Mouse (Mus musculus) hindbrain, embryonic 14.5 days (tissue): ENCODE results near the gene Rasgef1b. TPM values are rescaled to one million over a fixed set of nuclear protein-coding genes. Genes with fewer than 3 reads are reported as not detected.

Experiments
- ATAC-seq: fragments of 200-750 bp; cut with Nextera tagmentation; 2 replicates; pipeline ENCODE4 v1.8.0; 2017; ENCODE audit warnings: moderate number of reproducible peaks, mild to moderate bottlenecking, moderate TSS enrichment, moderate library complexity; ENCODE audit not compliant: low FRiP score
- DNase-seq: peaks from one replicate; pipeline ENCODE4 v3.0.0-alpha.2; 2015; ENCODE audit warnings: low spot score
- H3K27ac ChIP-seq: fragments of 300-500 bp; sonication (generic); 2 replicates; pipeline ENCODE4 v1.5.1; 2014; ENCODE audit warnings: mild to moderate bottlenecking, moderate library complexity
- H3K27me3 ChIP-seq: fragments of 300-500 bp; sonication (generic); 2 replicates; pipeline ENCODE4 v1.6.1; 2014; ENCODE audit warnings: mild to moderate bottlenecking, low read length, mixed read lengths; ENCODE audit not compliant: control insufficient read depth, insufficient read depth
- H3K36me3 ChIP-seq: fragments of 300-500 bp; sonication (generic); replicated peaks from 2 replicates; pipeline ENCODE4 v1.6.1; 2014; ENCODE audit not compliant: control insufficient read depth, insufficient read depth
- H3K4me1 ChIP-seq: fragments of 300-500 bp; sonication (generic); replicated peaks from 2 replicates; pipeline ENCODE4 v1.6.1; 2014; ENCODE audit warnings: antibody characterized with exemption, low read length, mixed read lengths; ENCODE audit not compliant: control insufficient read depth, insufficient read depth
- H3K4me2 ChIP-seq: fragments of 300-500 bp; sonication (generic); replicated peaks from 2 replicates; pipeline ENCODE4 v1.6.1; 2014; ENCODE audit warnings: mild to moderate bottlenecking, moderate library complexity
- H3K4me3 ChIP-seq: fragments of 300-500 bp; sonication (generic); replicated peaks from 2 replicates; pipeline ENCODE4 v1.5.1; 2014; ENCODE audit warnings: mild to moderate bottlenecking, low read length
- H3K9ac ChIP-seq: fragments of 300-500 bp; sonication (generic); 2 replicates; pipeline ENCODE4 v1.6.1; 2014
- H3K9me3 ChIP-seq: fragments of 300-500 bp; sonication (generic); 2 replicates; pipeline ENCODE4 v1.6.1; 2016; ENCODE audit warnings: low read length; ENCODE audit not compliant: control insufficient read depth
- WGBS: fragments of 180-500 bp; shearing (Covaris S2); extraction: QIAGEN DNeasy Blood & Tissue Kit; methylation state at CpG from one replicate; pipeline ENCODE4 v1.1.7; 2014; 5-methylcytosine and 5-hydroxymethylcytosine counted together
- polyA plus RNA-seq: library from polyadenylated mRNA; unstranded; fragments of >200 nt; fragmentation: Nextera tagmentation; extraction: Ambion mirVana; gene quantifications from 2 replicates; pipeline ENCODE4 v1.2.1, GENCODE M21; 2014

The Rasgef1b gene
- polyA plus RNA-seq, 1 experiment from 2014 or later, result 51.5 TPM

DNA sequence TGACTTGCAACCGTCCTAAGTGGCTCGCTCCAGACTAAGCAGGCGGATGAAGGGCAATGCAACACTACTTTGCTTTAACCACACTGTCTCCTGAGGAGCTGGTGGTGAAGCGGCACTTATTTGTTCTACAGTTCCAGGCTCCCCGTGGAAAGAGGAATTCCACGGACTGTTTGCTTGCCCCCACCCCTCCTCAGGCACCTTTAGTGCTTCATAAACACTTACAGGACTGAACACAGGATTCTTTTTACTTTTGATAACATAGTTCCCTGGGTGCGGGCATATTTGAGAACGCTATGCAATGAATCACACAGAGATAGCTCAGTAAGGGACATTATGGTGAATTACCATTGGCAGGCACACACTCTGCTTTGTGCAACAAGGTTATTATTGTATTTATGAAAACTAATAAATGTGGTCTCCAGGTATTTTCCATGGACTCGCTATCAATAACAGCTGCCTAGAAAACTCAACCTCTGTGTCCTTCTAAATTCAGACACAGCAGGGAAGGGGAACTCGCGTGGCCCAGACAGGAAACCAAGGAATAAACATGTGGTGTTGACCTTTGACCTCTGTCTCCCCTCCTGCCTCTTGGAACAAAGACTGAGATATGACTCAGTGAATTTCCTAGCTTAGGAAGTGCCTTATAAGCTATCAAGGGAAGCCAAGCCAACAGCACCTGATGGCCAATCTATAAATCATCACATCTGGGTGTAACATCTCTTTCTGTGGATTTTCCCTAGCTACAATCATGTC lies 486.7 kb downstream of the Rasgef1b start:
- Histone ChIP-seq H3K9me3 (no peaks in the 10 kb centered on the region), H3K27me3 (no peaks in the 10 kb centered on the region), H3K9ac (no peak overlapping the region), H3K27ac (no peak overlapping the region), H3K4me3 (no peak overlapping the region), H3K4me2 (no peak overlapping the region), H3K4me1 (0 out of 2 replicates have a peak, but pooled peaks cover 6% of the 10 kb centered on the region), H3K36me3 (peaks cover 33% of the 10 kb centered on the region)
- DNase-seq, result no peak
- ATAC-seq, result no peak
- WGBS, result 76% methylated on average over 11 of the region's 11 CpGs

DNA sequence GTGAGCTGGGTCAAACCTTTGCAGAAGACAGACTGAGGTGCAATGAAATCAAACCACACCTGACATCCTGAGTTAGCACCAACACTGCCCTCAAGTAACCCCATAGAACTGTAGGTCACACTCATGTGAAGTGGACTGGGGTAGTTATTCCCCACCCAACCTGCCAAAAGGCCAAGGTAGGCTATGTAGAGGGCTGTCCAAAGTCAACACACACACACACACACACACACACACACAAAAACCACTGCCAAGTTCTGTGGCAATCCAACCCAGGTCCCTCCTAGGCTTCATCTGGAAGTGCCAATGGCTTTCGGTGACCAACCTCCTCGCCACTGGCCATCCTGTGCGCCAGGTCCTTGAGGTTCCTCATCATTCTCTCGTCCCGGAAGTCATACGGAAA lies 488.4 kb downstream of the Rasgef1b start:
- Histone ChIP-seq H3K9me3 (no peaks in the 10 kb centered on the region), H3K4me1 (no peaks in the 10 kb centered on the region), H3K27ac (no peak overlapping the region), H3K4me3 (no peak overlapping the region), H3K27me3 (no peaks in the 10 kb centered on the region), H3K36me3 (peaks cover 42% of the 10 kb centered on the region), H3K4me2 (no peak overlapping the region), H3K9ac (no peak overlapping the region)
- DNase-seq (no peak), ATAC-seq (no peak)
- WGBS, result 93% methylated on average over 6 of the region's 6 CpGs

DNA sequence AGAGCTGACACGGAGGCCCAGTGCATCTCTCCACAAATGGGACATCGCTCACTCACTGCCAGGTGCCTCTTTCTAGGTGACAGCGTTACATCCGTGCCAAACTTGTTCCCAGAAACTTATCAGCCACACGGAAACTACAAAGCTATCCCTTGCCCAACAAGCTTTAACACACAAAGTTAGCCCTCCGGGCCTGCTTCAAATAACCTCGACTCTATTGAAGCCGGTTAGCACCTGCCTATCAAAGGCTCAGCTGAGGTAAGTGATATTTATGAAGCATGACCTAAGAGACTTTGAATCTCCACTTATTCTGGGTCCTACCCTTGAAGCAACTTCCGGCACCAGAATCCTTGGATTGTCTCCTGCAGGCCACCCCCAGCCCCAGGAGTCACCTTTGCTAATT lies 489.2 kb downstream of the Rasgef1b start:
- Histone ChIP-seq H3K9me3 (no peaks in the 10 kb centered on the region), H3K4me2 (no peak overlapping the region), H3K9ac (no peak overlapping the region), H3K36me3 (peaks cover 42% of the 10 kb centered on the region), H3K27ac (no peak overlapping the region), H3K4me3 (no peak overlapping the region), H3K4me1 (no peaks in the 10 kb centered on the region), H3K27me3 (no peaks in the 10 kb centered on the region)
- no peak for DNase-seq
- WGBS, result 95% methylated on average over 9 of the region's 9 CpGs
- no peak for ATAC-seq

DNA sequence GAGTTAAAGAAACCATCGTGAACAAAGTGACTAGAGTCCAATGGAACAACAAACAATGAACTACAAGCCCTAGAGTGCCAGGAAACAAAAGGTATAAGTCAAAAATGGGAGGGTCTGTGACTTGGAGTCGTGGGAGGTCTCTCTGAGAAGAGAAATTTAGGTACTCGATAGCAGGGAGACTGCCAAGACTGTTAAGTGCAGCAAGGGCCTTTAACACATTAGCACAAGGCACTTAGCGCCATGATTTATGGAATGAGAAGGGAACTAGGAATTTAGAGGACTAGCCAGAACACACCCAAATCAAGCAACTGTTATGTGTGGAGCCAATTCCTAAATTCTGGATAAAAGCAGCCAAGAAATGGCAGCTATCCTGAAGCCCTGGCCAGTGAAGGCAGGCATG lies 490.7 kb downstream of the Rasgef1b start:
- H3K9me3 ChIP-seq, result no peaks in the 10 kb centered on the region

DNA sequence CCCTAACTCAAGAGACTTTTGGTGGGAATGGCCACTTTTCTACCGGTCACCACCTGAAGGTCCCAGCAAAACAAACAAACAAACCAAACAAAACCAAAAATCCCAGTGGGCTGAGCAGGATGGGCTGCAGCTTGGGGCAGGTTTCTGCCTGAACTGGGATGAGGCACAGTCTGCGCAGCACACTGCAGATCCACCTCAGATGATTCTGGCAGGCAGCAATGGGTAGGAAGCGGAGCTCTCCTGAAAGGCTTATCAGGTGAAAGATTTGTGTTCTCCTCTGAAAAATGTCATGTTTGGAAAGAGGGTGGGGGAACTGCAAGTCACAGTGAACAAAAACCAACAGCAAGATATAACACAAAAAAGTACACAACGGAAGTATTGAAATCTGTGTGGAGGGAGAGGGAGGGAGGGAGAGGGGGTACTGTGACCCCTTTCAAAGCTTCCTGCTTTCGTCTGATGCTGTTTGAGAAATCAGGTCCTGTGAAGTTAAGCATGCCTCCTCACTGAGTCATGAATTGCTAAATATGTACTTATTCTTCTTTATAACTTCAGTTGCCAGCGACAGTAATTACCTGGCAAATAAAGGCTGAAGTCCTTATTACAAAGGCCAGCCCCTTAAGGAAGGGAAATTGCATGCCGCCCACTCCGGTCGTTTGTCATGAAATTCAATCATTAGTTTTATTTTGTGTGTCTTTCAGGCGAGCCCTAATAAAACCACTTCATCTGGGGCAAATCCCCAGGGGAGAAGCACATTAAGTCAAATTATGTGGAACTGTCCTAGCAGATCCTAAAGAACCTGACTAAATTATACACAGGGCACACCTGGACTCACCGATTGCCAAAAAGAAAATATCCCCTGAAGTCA lies 491.7 kb downstream of the Rasgef1b start:
- H3K9me3 ChIP-seq, result no peaks in the 10 kb centered on the region
- ATAC-seq, result no peak

More for the DNA sequence above, 490.7 kb downstream of the Rasgef1b start:
- DNase-seq, result no peak
- Histone ChIP-seq H3K4me3 (no peak overlapping the region), H3K36me3 (peaks cover 57% of the 10 kb centered on the region), H3K27ac (no peak overlapping the region), H3K4me2 (no peak overlapping the region), H3K9ac (no peak overlapping the region), H3K27me3 (no peaks in the 10 kb centered on the region), H3K4me1 (no peaks in the 10 kb centered on the region)
- WGBS, result 86% methylated on average over 4 of the region's 4 CpGs
- no peak for ATAC-seq

DNA sequence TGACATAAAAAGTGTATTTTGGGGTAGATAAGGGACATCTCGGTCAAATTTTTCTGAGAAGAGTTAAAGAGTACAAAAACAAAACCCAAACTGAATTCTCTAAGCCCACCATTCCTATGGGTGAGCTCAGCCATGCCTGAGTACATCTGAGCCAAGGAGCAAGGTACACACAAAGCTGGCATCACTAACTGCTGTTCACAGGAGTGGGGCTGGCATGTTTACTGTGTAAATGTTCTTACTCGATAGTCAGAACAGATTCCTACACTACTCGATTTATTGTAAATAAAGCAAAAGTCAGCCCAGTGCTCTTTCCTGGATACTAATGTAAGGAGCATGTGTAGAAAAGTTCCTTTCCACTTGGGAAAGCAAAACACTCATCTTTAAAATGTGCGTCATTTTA lies 492.4 kb downstream of the Rasgef1b start:
- H3K4me3 ChIP-seq, result no peak overlapping the region
- H3K9me3 ChIP-seq, result no peaks in the 10 kb centered on the region
- H3K4me2 ChIP-seq, result no peak overlapping the region
- no peak overlapping the region for H3K27ac ChIP-seq
- ATAC-seq (no peak), DNase-seq (no peak)
- H3K4me1 ChIP-seq, result no peaks in the 10 kb centered on the region
- no peaks in the 10 kb centered on the region for H3K27me3 ChIP-seq
- no peak overlapping the region for H3K9ac ChIP-seq
- whole genome bisulfite sequencing, result 91% methylated on average over 4 of the region's 4 CpGs
- H3K36me3 ChIP-seq, result peaks cover 67% of the 10 kb centered on the region

More for the DNA sequence above, 491.7 kb downstream of the Rasgef1b start:
- no peak overlapping the region for H3K27ac ChIP-seq
- H3K36me3 ChIP-seq, result peaks cover 64% of the 10 kb centered on the region
- 70% methylated on average over 11 of the region's 11 CpGs for WGBS
- H3K4me2 ChIP-seq, result no peak overlapping the region
- no peak overlapping the region for H3K9ac ChIP-seq
- no peak overlapping the region for H3K4me3 ChIP-seq
- no peaks in the 10 kb centered on the region for H3K27me3 ChIP-seq
- H3K4me1 ChIP-seq, result no peaks in the 10 kb centered on the region
- no peak for DNase-seq

DNA sequence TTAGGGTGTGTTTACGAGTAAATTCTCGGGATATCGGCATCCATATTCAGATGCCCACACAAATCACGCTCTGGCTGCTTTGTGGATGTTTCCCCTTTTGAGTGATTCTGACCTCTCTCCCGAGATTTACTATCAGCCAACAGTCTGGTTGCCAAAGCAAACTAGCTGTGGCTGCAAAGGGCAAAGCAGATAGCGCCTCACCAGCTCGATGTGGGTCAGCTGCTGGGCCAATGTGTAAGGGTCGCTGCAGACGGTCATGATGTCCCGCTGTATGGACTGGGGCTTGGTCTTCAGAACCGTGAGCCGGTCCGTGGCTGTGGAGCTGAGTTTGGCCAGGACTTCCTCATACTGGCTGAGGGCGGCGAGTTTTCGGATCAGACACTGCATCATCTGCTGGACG lies 494.6 kb downstream of the Rasgef1b start:
- no peaks in the 10 kb centered on the region for H3K9me3 ChIP-seq
- no peak overlapping the region for H3K4me2 ChIP-seq
- no peaks in the 10 kb centered on the region for H3K27me3 ChIP-seq
- H3K27ac ChIP-seq, result no peak overlapping the region
- no peak overlapping the region for H3K4me3 ChIP-seq
- no peak overlapping the region for H3K9ac ChIP-seq
- whole genome bisulfite sequencing, result 96% methylated on average over 17 of the region's 17 CpGs
- no peaks in the 10 kb centered on the region for H3K4me1 ChIP-seq
- peaks cover 70% of the 10 kb centered on the region for H3K36me3 ChIP-seq
- DNase-seq (no peak), ATAC-seq (no peak)

DNA sequence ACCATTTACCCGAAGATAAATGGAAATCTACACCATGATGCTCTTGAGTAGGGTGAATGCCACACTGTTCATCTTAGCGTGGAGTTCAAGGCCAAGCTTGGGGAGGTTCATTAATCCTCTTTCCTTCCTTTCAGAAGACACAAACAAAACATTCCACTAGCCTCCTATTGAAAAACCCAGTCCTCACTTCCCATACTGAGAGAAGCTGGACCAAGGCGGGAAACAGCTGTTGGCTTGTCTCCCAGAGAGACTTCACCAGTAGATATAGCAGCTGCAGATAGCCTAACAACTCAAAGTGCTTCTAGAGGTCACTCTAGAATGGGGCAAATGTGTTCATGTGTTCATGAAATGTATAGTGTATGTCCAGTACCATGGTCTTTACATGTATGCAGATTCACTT lies 495.7 kb downstream of the Rasgef1b start:
- no peaks in the 10 kb centered on the region for H3K4me1 ChIP-seq
- ATAC-seq (no peak), DNase-seq (no peak)
- no peak overlapping the region for H3K27ac ChIP-seq
- H3K4me3 ChIP-seq, result no peak overlapping the region
- no peak overlapping the region for H3K9ac ChIP-seq
- H3K9me3 ChIP-seq, result no peaks in the 10 kb centered on the region
- H3K27me3 ChIP-seq, result no peaks in the 10 kb centered on the region
- H3K4me2 ChIP-seq, result no peak overlapping the region
- 78% methylated on average over 3 of the region's 3 CpGs for WGBS
- H3K36me3 ChIP-seq, result peaks cover 69% of the 10 kb centered on the region

DNA sequence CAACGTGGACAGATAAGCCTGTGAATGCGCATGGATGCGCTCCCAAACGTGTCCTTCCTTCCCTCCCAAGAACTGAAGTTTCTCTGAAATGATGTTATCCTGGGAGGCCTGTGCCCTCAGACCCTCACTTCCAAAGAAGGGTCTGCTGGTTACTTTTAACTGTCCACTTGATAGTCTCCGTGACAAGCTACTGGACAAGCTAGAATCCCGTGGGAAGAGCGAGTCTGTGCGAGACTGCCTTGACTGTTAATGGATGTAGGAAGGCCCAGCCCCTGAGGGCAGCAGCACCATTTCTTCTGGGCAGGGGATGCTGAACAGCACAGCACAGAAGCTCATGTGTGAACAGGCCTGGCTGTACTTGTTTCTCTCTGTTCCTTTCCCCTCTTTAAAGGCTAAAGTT lies 496.5 kb downstream of the Rasgef1b start:
- Histone ChIP-seq H3K9me3 (no peaks in the 10 kb centered on the region), H3K27ac (no peak overlapping the region), H3K4me1 (no peaks in the 10 kb centered on the region), H3K4me3 (no peak overlapping the region), H3K9ac (no peak overlapping the region), H3K36me3 (peaks cover 74% of the 10 kb centered on the region), H3K4me2 (no peak overlapping the region), H3K27me3 (no peaks in the 10 kb centered on the region)
- no peak for ATAC-seq
- 94% methylated on average over 8 of the region's 8 CpGs for WGBS
- DNase-seq, result no peak
